Mouse (Mus musculus): ENCODE measurements around the gene Orm1. TPM values are rescaled to one million over a fixed set of nuclear protein-coding genes. Genes with fewer than 3 reads are reported as not detected.

Orm1 gene
- polyA plus RNA-seq (2015; fragmentation: Nextera tagmentation; extraction: Ambion mirVana), result not detected in 2 replicates

GRCm38 (mm10) chr4:63344295-63344694 is at the start of gene Orm1:
Gene Orm1 (plus strand): TSS chr4:63344560.
- Histone ChIP-seq H3K9me3 (replicated peaks) (no peaks in the 10 kb centered on the region), H3K27ac (no peak within 1 kb of the TSS), H3K4me2 (no peak within 1 kb of the TSS), H3K27me3 (no peaks in the 10 kb centered on the region), H3K4me3 (no peak within 1 kb of the TSS), H3K9ac (no peak within 1 kb of the TSS), H3K36me3 (ENCODE audit: poor library complexity, severe bottlenecking) (no peaks in the 10 kb centered on the region), H3K4me1 (no peaks in the 10 kb centered on the region)
- no peak for ATAC-seq
- 93% methylated on average over 8 of the region's 8 CpGs for WGBS

GRCm38 (mm10) chr4:63295641-63296040 is 48.7 kb upstream of the Orm1 start:
- no peak overlapping the region for H3K4me3 ChIP-seq
- no peak for ATAC-seq
- peaks cover 10% of the 10 kb centered on the region for H3K4me1 ChIP-seq

DNA sequence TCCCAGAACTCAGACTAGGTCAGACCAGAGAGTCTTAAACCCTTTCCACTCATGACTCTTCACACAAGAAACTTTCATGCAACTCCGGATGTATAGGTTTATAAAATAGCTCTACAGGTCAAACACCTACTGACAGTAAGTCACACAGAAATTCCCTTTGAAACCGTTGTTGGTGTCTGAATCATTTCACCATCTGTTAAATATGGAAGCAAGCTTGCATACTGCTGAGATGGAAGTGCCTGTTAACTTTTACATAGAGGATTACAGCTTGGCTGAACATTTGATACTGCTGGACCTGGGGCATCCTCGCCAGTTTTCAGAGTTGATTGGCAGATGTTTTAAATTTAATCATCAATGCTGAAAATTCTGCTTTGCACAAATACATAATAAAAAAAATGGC is 48.1 kb upstream of the Orm1 start:
- Histone ChIP-seq H3K36me3 (ENCODE audit: poor library complexity, severe bottlenecking) (no peaks in the 10 kb centered on the region), H3K4me3 (no peak overlapping the region), H3K27me3 (no peaks in the 10 kb centered on the region), H3K27ac (no peak overlapping the region), H3K9me3 (replicated peaks) (no peaks in the 10 kb centered on the region), H3K4me1 (peaks cover 5% of the 10 kb centered on the region), H3K9ac (no peak overlapping the region), H3K4me2 (no peak overlapping the region)
- WGBS, result 75% methylated on average over 3 of the region's 3 CpGs
- no peak for ATAC-seq

More at GRCm38 (mm10) chr4:63295641-63296040, 48.7 kb upstream of the Orm1 start:
- H3K27ac ChIP-seq, result no peak overlapping the region
- no peak overlapping the region for H3K9ac ChIP-seq
- H3K4me2 ChIP-seq, result no peak overlapping the region
- H3K9me3 ChIP-seq (replicated peaks), result no peaks in the 10 kb centered on the region
- no peaks in the 10 kb centered on the region for H3K36me3 ChIP-seq (ENCODE audit: poor library complexity, severe bottlenecking)
- no peaks in the 10 kb centered on the region for H3K27me3 ChIP-seq
- WGBS, result 72% methylated on average over 1 of the region's 1 CpGs

DNA sequence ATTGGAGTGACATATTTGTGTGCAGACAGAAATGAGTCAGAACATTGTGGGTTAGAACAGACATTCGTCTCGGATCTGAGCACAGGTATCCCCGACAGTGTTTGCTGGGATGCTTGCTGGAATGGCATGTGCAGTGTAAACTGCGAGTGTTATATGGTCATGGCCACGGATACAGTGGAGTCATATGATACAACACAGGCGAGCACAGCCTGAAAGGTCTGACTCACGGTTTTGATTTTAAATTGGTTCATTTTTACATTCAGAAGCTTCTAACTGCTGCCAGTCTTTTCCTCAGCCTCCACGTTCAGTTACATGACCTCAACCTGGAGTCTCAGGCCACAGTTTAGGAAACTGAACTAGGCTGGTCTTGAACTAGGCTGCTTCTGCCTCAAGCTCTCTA is 47.5 kb upstream of the Orm1 start:
- Histone ChIP-seq H3K4me3 (no peak overlapping the region), H3K27me3 (no peaks in the 10 kb centered on the region), H3K9me3 (replicated peaks) (no peaks in the 10 kb centered on the region), H3K36me3 (ENCODE audit: poor library complexity, severe bottlenecking) (no peaks in the 10 kb centered on the region), H3K27ac (no peak overlapping the region), H3K4me1 (no peaks in the 10 kb centered on the region), H3K9ac (no peak overlapping the region), H3K4me2 (no peak overlapping the region)
- 87% methylated on average over 8 of the region's 8 CpGs for WGBS
- no peak for ATAC-seq

- H3K4me2 ChIP-seq, result no peak overlapping the region
Observed at GRCm38 (mm10) chr4:63298191-63298590, 46.2 kb upstream of the Orm1 start.

DNA sequence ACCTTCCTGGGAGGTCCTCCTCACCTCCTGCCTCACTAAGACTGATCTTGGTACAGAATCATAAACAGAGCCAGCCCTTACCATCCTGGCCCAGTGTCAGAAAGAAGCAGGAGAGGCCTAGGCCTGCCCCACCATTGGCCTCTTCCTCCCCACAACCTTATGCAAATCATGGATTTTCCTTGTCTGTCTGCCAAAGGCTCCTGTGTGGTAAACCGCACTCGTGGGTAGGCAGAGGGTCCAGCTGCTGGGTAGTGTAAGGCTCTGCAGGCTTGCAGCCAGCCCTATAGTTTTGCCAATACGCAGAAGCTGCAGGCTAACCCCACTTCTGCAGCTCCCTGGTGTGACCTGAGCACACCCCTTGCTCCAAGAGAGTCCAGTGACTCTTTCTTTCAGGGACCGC is 41.7 kb upstream of the Orm1 start:
- no peaks in the 10 kb centered on the region for H3K36me3 ChIP-seq (ENCODE audit: poor library complexity, severe bottlenecking)
- WGBS, result 60% methylated on average over 4 of the region's 4 CpGs
- ATAC-seq, result peak; percentile 34

More at GRCm38 (mm10) chr4:63298191-63298590, 46.2 kb upstream of the Orm1 start:
- Histone ChIP-seq H3K9ac (no peak overlapping the region), H3K36me3 (ENCODE audit: poor library complexity, severe bottlenecking) (no peaks in the 10 kb centered on the region), H3K9me3 (replicated peaks) (no peaks in the 10 kb centered on the region), H3K27ac (no peak overlapping the region), H3K27me3 (no peaks in the 10 kb centered on the region), H3K4me1 (no peaks in the 10 kb centered on the region), H3K4me3 (no peak overlapping the region)
- 90% methylated on average over 8 of the region's 8 CpGs for WGBS
- ATAC-seq, result no peak

DNA sequence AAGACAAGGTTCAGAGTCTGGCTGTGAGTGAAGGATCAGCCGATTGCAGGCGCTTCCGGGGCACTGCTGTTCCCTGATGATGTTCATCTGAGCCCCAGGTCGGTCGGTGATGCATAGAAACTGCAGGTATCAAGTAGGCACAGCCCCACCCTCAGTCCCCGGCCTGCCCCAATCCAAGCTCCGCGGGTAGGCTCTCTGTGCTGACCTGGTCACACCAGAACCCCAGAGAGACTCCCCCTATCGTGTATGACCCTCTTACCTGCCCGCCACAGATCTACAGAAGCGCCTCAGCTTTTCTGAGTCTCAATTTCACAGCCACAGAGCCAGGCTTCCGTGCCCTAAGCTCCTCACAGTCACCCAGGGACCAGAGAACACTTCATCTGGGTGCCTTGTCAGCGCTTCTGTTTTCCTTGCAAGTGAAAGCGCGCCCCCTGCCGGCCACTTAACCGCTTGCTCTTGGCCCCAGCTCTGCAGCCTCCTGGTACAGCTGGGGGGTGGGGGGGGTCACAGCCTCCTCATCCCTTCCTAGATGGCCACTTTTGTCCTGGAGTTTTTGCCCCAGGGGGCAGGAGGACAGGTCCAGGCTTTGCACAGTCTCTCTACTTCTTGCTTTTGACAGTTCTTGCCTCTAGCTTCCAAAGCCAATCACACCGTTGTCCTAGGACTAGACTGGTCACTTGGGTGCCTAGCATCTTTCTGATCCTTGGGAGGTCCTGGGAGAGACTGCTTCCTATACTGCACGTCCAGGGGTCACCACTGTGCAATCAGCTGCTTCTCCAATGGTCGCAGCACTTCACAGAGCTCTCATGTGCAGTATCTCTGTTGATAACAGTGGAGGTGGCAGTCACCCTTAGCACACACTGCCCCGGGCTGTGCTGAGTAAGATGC is 36.9 kb upstream of the Orm1 start:
- Histone ChIP-seq H3K4me1 (no peaks in the 10 kb centered on the region), H3K27me3 (no peaks in the 10 kb centered on the region; the same call in 1 of the 2 replicates), H3K27ac (no peak overlapping the region), H3K9ac (no peak overlapping the region), H3K4me2 (no peak overlapping the region), H3K36me3 (ENCODE audit: poor library complexity, severe bottlenecking) (no peaks in the 10 kb centered on the region), H3K4me3 (no peak overlapping the region), H3K9me3 (replicated peaks) (no peaks in the 10 kb centered on the region; the same call in 1 of the 2 replicates)
- peak; percentile 74 for ATAC-seq
- WGBS, result 32% methylated on average over 21 of the region's 21 CpGs

More for the DNA sequence above, 41.7 kb upstream of the Orm1 start:
- H3K9me3 ChIP-seq (replicated peaks), result no peaks in the 10 kb centered on the region; the same call in 1 of the 2 replicates
- H3K4me1 ChIP-seq, result no peaks in the 10 kb centered on the region
- H3K9ac ChIP-seq, result no peak overlapping the region
- no peak overlapping the region for H3K27ac ChIP-seq
- H3K27me3 ChIP-seq, result no peaks in the 10 kb centered on the region; the same call in 1 of the 2 replicates
- no peak overlapping the region for H3K4me2 ChIP-seq
- H3K4me3 ChIP-seq, result no peak overlapping the region

GRCm38 (mm10) chr4:63308316-63308715 is 36.0 kb upstream of the Orm1 start:
- WGBS, result 82% methylated on average over 3 of the region's 3 CpGs
- H3K27me3 ChIP-seq, result no peaks in the 10 kb centered on the region; the same call in 1 of the 2 replicates
- ATAC-seq, result no peak

DNA sequence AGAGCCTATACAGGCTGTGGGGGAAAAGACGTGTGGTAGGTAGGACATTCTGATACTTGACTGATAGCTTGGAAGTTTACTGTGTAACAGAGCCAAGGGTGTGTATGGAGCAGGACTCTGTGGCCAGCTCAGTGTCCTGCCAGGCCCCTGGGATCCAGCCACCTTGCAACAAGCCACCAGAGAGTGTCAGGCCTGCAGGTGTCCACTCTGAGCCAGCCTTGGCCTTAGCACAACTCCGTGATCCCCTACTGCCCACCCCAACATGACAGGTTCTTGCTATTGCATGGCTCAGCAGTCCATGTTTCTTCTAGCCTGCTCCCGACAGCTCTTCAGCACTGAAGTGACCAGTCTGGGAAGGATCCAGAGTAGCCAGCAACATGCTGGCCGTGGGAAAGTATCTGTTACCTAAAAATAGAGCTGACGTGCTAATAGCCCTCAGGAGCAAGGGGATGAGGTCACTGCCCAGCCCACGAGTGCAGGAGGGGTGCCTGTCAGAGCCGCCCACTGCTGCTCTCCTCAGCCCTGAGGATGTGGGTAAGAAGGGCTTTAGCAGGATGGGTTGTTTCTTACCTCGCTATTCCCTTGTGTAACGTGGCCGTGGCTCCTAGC is 34.0 kb upstream of the Orm1 start:
- Histone ChIP-seq H3K4me1 (no peaks in the 10 kb centered on the region), H3K4me3 (no peak overlapping the region), H3K27ac (no peak overlapping the region), H3K36me3 (ENCODE audit: poor library complexity, severe bottlenecking) (no peaks in the 10 kb centered on the region), H3K4me2 (no peak overlapping the region), H3K9me3 (replicated peaks) (no peaks in the 10 kb centered on the region; the same call in 1 of the 2 replicates), H3K27me3 (no peaks in the 10 kb centered on the region; the same call in 1 of the 2 replicates), H3K9ac (no peak overlapping the region)
- WGBS, result 71% methylated on average over 10 of the region's 10 CpGs
- ATAC-seq, result no peak

More at GRCm38 (mm10) chr4:63308316-63308715, 36.0 kb upstream of the Orm1 start:
- H3K9ac ChIP-seq, result no peak overlapping the region
- H3K4me1 ChIP-seq, result no peaks in the 10 kb centered on the region
- H3K4me3 ChIP-seq, result no peak overlapping the region
- no peak overlapping the region for H3K27ac ChIP-seq
- no peak overlapping the region for H3K4me2 ChIP-seq
- no peaks in the 10 kb centered on the region for H3K36me3 ChIP-seq (ENCODE audit: poor library complexity, severe bottlenecking)
- no peaks in the 10 kb centered on the region; the same call in 1 of the 2 replicates for H3K9me3 ChIP-seq (replicated peaks)

DNA sequence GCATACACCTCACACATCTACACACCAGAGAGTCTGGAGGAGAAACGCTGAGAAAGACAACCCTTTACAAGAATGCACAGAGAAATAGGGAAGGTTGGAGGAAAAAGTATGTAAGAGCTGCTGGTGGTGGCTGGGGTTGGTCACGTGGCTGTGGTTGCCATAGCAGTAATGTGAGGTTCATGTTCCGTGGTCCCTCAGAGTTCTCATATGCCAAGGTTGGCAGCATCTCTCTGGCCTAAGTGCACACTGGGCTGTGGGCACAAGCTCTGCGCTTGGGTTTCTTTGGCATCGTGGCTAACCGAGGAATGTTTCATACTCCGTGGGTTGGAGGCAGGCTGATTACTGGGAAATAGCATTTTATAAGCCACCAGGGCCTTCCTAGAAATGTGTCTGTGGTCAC is 32.9 kb upstream of the Orm1 start:
- Histone ChIP-seq H3K27ac (no peak overlapping the region), H3K27me3 (no peaks in the 10 kb centered on the region; the same call in 1 of the 2 replicates), H3K4me2 (no peak overlapping the region), H3K4me1 (no peaks in the 10 kb centered on the region), H3K9ac (no peak overlapping the region), H3K4me3 (no peak overlapping the region), H3K36me3 (ENCODE audit: poor library complexity, severe bottlenecking) (no peaks in the 10 kb centered on the region), H3K9me3 (replicated peaks) (no peaks in the 10 kb centered on the region)
- ATAC-seq, result no peak
- WGBS, result 93% methylated on average over 7 of the region's 7 CpGs

GRCm38 (mm10) chr4:63314063-63314462 is 30.3 kb upstream of the Orm1 start:
- no peak for ATAC-seq
- no peak overlapping the region for H3K4me2 ChIP-seq
- H3K9me3 ChIP-seq (replicated peaks), result no peaks in the 10 kb centered on the region
- no peaks in the 10 kb centered on the region for H3K4me1 ChIP-seq
- WGBS, result 78% methylated on average over 5 of the region's 5 CpGs
- H3K9ac ChIP-seq, result no peak overlapping the region
- H3K36me3 ChIP-seq (ENCODE audit: poor library complexity, severe bottlenecking), result no peaks in the 10 kb centered on the region
- no peaks in the 10 kb centered on the region for H3K27me3 ChIP-seq
- H3K4me3 ChIP-seq, result no peak overlapping the region
- no peak overlapping the region for H3K27ac ChIP-seq

GRCm38 (mm10) chr4:63316076-63316746 is 28.1 kb upstream of the Orm1 start:
- Histone ChIP-seq H3K4me1 (no peaks in the 10 kb centered on the region), H3K4me2 (no peak overlapping the region), H3K27me3 (no peaks in the 10 kb centered on the region), H3K36me3 (ENCODE audit: poor library complexity, severe bottlenecking) (no peaks in the 10 kb centered on the region), H3K4me3 (no peak overlapping the region), H3K9ac (no peak overlapping the region), H3K27ac (no peak overlapping the region), H3K9me3 (replicated peaks) (no peaks in the 10 kb centered on the region)
- no peak; the same call in 1 of the 2 replicates for ATAC-seq
- 80% methylated on average over 9 of the region's 9 CpGs for WGBS
